Mouse (Mus musculus): ENCODE results near the gene Wdr4. TPM values are rescaled to one million over a fixed set of nuclear protein-coding genes. Genes with fewer than 3 reads are reported as not detected.
A peak's percentile ranks its signal among the peaks of the same experiment; 100 is the strongest.

Gene Wdr4
- total and polyA plus RNA-seq, 2 experiments from 2014 or later = 28.7 to 55.7 TPM

GRCm38 (mm10) chr17:31520895-31521294 lies 1.1 kb upstream of the Wdr4 start:
- Histone ChIP-seq H3K27me3 (ENCODE audit: insufficient read depth, low read length) (no peaks in the 10 kb centered on the region), H3K9me3 (ENCODE audit: low read length) (no peaks in the 10 kb centered on the region), H3K27ac (ENCODE audit: low read depth, low read length) (0 out of 2 replicates have a peak overlapping the region, but pooled peaks have one; percentile 16), H3K9ac (0 out of 2 replicates have a peak overlapping the region, but pooled peaks have one; percentile 6), H3K4me2 (ENCODE audit: low read depth) (peak overlapping the region; percentile 69), H3K4me1 (ENCODE audit: insufficient read depth) (peaks cover 17% of the 10 kb centered on the region), H3K36me3 (ENCODE audit: insufficient read depth) (no peaks in the 10 kb centered on the region), H3K4me3 (ENCODE audit: low read depth, low read length) (peak overlapping the region; percentile 69)
- WGBS = 13% methylated on average over 3 of the region's 3 CpGs
- ATAC-seq (no peak), DNase-seq (no peak)
- TF ChIP-seq CTCF (IDR thresholded peaks at IDR 0.05; ENCODE audit: low read depth) = no peak

- WGBS = 4% methylated on average over 7 of the region's 7 CpGs
Observed at GRCm38 (mm10) chr17:31519344-31519945, 335 bp downstream of the Wdr4 start.

GRCm38 (mm10) chr17:31514696-31515095 lies 5.1 kb downstream of the Wdr4 start:
- Histone ChIP-seq H3K4me1 (ENCODE audit: insufficient read depth) (peaks cover 9% of the 10 kb centered on the region; the same call in 1 of the 2 replicates), H3K27ac (ENCODE audit: low read depth, low read length) (no peak overlapping the region), H3K9ac (no peak overlapping the region), H3K4me2 (ENCODE audit: low read depth) (no peak overlapping the region), H3K9me3 (ENCODE audit: low read length) (no peaks in the 10 kb centered on the region), H3K27me3 (ENCODE audit: insufficient read depth, low read length) (no peaks in the 10 kb centered on the region), H3K36me3 (ENCODE audit: insufficient read depth) (0 out of 2 replicates have a peak, but pooled peaks cover 3% of the 10 kb centered on the region), H3K4me3 (ENCODE audit: low read depth, low read length) (no peak overlapping the region)
- no peak for TF ChIP-seq CTCF (IDR thresholded peaks at IDR 0.05; ENCODE audit: low read depth)
- DNase-seq (no peak), ATAC-seq (no peak)
- 40% methylated on average over 1 of the region's 1 CpGs for WGBS

More at GRCm38 (mm10) chr17:31519344-31519945, 335 bp downstream of the Wdr4 start:
- no peak; the same call in 1 of the 2 replicates for TF ChIP-seq CTCF (IDR thresholded peaks at IDR 0.05; ENCODE audit: low read depth)
- Histone ChIP-seq H3K9ac (0 out of 2 replicates have a peak overlapping the region, but pooled peaks have one; percentile 10), H3K4me3 (ENCODE audit: low read depth, low read length) (peak overlapping the region; percentile 69), H3K9me3 (ENCODE audit: low read length) (no peaks in the 10 kb centered on the region), H3K27me3 (ENCODE audit: insufficient read depth, low read length) (no peaks in the 10 kb centered on the region), H3K27ac (ENCODE audit: low read depth, low read length) (no peak overlapping the region), H3K4me1 (ENCODE audit: insufficient read depth) (peaks cover 17% of the 10 kb centered on the region), H3K4me2 (ENCODE audit: low read depth) (peak overlapping the region; percentile 69), H3K36me3 (ENCODE audit: insufficient read depth) (no peaks in the 10 kb centered on the region)
- DNase-seq = no peak
- peak; percentile 64 for ATAC-seq

- peaks cover 21% of the 10 kb centered on the region for H3K36me3 ChIP-seq (ENCODE audit: insufficient read depth)
- H3K4me3 ChIP-seq (ENCODE audit: low read depth, low read length) = peak overlapping the region; percentile 77
- H3K27ac ChIP-seq (ENCODE audit: low read depth, low read length) = peak overlapping the region; percentile 90
- TF ChIP-seq CTCF (IDR thresholded peaks at IDR 0.05; ENCODE audit: low read depth) = no peak
- ATAC-seq (peak; percentile 2; the same call in 1 of the 2 replicates), DNase-seq (no peak)
- peak overlapping the region; percentile 68 for H3K9ac ChIP-seq
- H3K9me3 ChIP-seq (ENCODE audit: low read length) = no peaks in the 10 kb centered on the region
- no peaks in the 10 kb centered on the region for H3K27me3 ChIP-seq (ENCODE audit: insufficient read depth, low read length)
- 17% methylated on average over 6 of the region's 6 CpGs for WGBS
- H3K4me2 ChIP-seq (ENCODE audit: low read depth) = peak overlapping the region; percentile 64
- H3K4me1 ChIP-seq (ENCODE audit: insufficient read depth) = peaks cover 4% of the 10 kb centered on the region; the same call in 1 of the 2 replicates
Observed at GRCm38 (mm10) chr17:31512593-31512992, 7.2 kb downstream of the Wdr4 start.

- under 1% methylated on average over 56 of the region's 56 CpGs for WGBS
- peak overlapping the region; percentile 90 for H3K27ac ChIP-seq (ENCODE audit: low read depth, low read length)
- peak; percentile 97 for DNase-seq
- H3K9ac ChIP-seq = peak overlapping the region; percentile 68
- peaks cover 4% of the 10 kb centered on the region; the same call in 1 of the 2 replicates for H3K4me1 ChIP-seq (ENCODE audit: insufficient read depth)
- H3K9me3 ChIP-seq (ENCODE audit: low read length) = no peaks in the 10 kb centered on the region
- no peak for TF ChIP-seq CTCF (IDR thresholded peaks at IDR 0.05; ENCODE audit: low read depth)
- no peaks in the 10 kb centered on the region for H3K27me3 ChIP-seq (ENCODE audit: insufficient read depth, low read length)
- peak; percentile 97 for ATAC-seq
- H3K36me3 ChIP-seq (ENCODE audit: insufficient read depth) = peaks cover 27% of the 10 kb centered on the region
- peak overlapping the region; percentile 77 for H3K4me3 ChIP-seq (ENCODE audit: low read depth, low read length)
- H3K4me2 ChIP-seq (ENCODE audit: low read depth) = peak overlapping the region; percentile 64
Observed at GRCm38 (mm10) chr17:31511792-31512495, 7.8 kb downstream of the Wdr4 start.

GRCm38 (mm10) chr17:31510944-31511343 lies 8.8 kb downstream of the Wdr4 start:
- peaks cover 35% of the 10 kb centered on the region for H3K36me3 ChIP-seq (ENCODE audit: insufficient read depth)
- no peak overlapping the region; the same call in 1 of the 2 replicates for H3K4me3 ChIP-seq (ENCODE audit: low read depth, low read length)
- H3K4me1 ChIP-seq (ENCODE audit: insufficient read depth) = peaks cover 4% of the 10 kb centered on the region; the same call in 1 of the 2 replicates
- H3K27me3 ChIP-seq (ENCODE audit: insufficient read depth, low read length) = no peaks in the 10 kb centered on the region
- no peak for DNase-seq
- 97% methylated on average over 6 of the region's 6 CpGs for WGBS
- H3K4me2 ChIP-seq (ENCODE audit: low read depth) = peak overlapping the region; percentile 64
- ATAC-seq = no peak
- no peak overlapping the region for H3K27ac ChIP-seq (ENCODE audit: low read depth, low read length)
- peak; percentile 44 for TF ChIP-seq CTCF (IDR thresholded peaks at IDR 0.05; ENCODE audit: low read depth)
- H3K9ac ChIP-seq = no peak overlapping the region
- no peaks in the 10 kb centered on the region for H3K9me3 ChIP-seq (ENCODE audit: low read length)

GRCm38 (mm10) chr17:31506282-31506681 lies 13.5 kb downstream of the Wdr4 start:
- H3K9ac ChIP-seq = no peak overlapping the region
- no peak for ATAC-seq
- WGBS = 88% methylated on average over 7 of the region's 7 CpGs

More at GRCm38 (mm10) chr17:31506282-31506681, 13.5 kb downstream of the Wdr4 start:
- no peak for DNase-seq
- Histone ChIP-seq H3K4me1 (ENCODE audit: insufficient read depth) (no peaks in the 10 kb centered on the region), H3K27me3 (ENCODE audit: insufficient read depth, low read length) (no peaks in the 10 kb centered on the region), H3K36me3 (ENCODE audit: insufficient read depth) (peaks cover 72% of the 10 kb centered on the region), H3K9me3 (ENCODE audit: low read length) (no peaks in the 10 kb centered on the region), H3K4me3 (ENCODE audit: low read depth, low read length) (no peak overlapping the region), H3K4me2 (ENCODE audit: low read depth) (no peak overlapping the region), H3K27ac (ENCODE audit: low read depth, low read length) (no peak overlapping the region)
- no peak for TF ChIP-seq CTCF (IDR thresholded peaks at IDR 0.05; ENCODE audit: low read depth)
